Mouse (Mus musculus): Measurements from ENCODE around the gene Rsrp1.

DNA sequence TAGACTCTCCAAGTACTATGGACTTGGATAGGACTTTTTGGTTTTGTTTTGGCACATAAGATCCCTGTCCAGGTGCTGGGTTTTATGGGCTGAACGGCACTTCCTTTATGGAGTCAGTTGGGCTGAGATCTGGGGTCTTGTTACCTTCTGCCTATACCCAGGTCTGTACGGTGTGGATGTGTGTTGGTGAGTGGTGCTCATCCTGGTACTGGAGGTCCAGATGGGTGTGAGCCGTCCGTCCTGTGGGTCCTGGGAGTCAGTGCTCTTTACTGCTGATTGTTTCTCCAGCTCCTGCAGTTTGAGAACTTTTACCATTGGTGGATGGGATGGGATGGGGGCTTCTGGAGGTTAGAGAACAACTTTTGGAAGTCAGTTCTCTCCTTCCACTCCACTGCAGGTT is 1.7 kb upstream of the Rsrp1 start:
- TF ChIP-seq EP300 (IDR thresholded peaks at IDR 0.05; ENCODE audit: low read depth), result no peak
- TF ChIP-seq CTCF (IDR thresholded peaks at IDR 0.05; ENCODE audit: low read depth), result no peak
